Mouse (Mus musculus) hematopoietic stem cell, adult 5-6 weeks (primary cell): ENCODE data around the gene Pgm2. TPM values are rescaled to one million over a fixed set of nuclear protein-coding genes. Genes with fewer than 3 reads are reported as not detected.
A peak's percentile ranks its signal among the peaks of the same experiment; 100 is the strongest.

Experiments
- ATAC-seq, 2 experiments: fragments of 125-278 bp in 1 of 2; replicated peaks in 1 of 2; 2 replicates each; pipeline ENCODE4 v1.8.0; 2016 to 2017; ENCODE audit warnings: inconsistent platforms in 2 of 2, mild to moderate bottlenecking in 2 of 2, moderate number of reproducible peaks in 2 of 2, low read depth in 1 of 2, moderate TSS enrichment in 1 of 2; ENCODE audit not compliant: low FRiP score in 2 of 2, poor library complexity in 2 of 2, severe bottlenecking in 2 of 2, insufficient read depth in 1 of 2, low TSS enrichment in 1 of 2
- total RNA-seq: library from RNA; stranded (forward); fragments of 172-1452, 232-1000 nt; gene quantifications from 2 replicates; pipeline ENCODE4 v1.2.3, GENCODE M21; 2017

Gene Pgm2
- total RNA-seq, 1 experiment from 2014 or later: 33.4 TPM

- no peak for ATAC-seq
Measured at GRCm38 (mm10) chr5:64112360-64112759, 19.6 kb downstream of the Pgm2 start.

- ATAC-seq: no peak
Measured at GRCm38 (mm10) chr5:64114210-64114609, 21.5 kb downstream of the Pgm2 start.

- ATAC-seq: no peak
Measured at GRCm38 (mm10) chr5:64117191-64117590, 24.4 kb downstream of the Pgm2 start.

- no peak for ATAC-seq
Measured at GRCm38 (mm10) chr5:64125783-64126182, 33.0 kb downstream of the Pgm2 start.

- ATAC-seq: no peak
Measured at GRCm38 (mm10) chr5:64131550-64131949, 38.8 kb downstream of the Pgm2 start.

GRCm38 (mm10) chr5:64133901-64134300, 41.2 kb downstream of the Pgm2 start:
- no peak; a peak in 1 of 4 replicates for ATAC-seq

GRCm38 (mm10) chr5:64136325-64136724, 43.6 kb downstream of the Pgm2 start:
- ATAC-seq: peak; percentile 53 to 64; a peak in 2 of 4 replicates

GRCm38 (mm10) chr5:64140202-64140601, 47.5 kb downstream of the Pgm2 start:
- no peak for ATAC-seq

GRCm38 (mm10) chr5:64144315-64144714, 51.6 kb downstream of the Pgm2 start:
- no peak for ATAC-seq

GRCm38 (mm10) chr5:64146384-64147005, 53.7 kb downstream of the Pgm2 start:
- ATAC-seq: no peak

- ATAC-seq: peak; percentile 90 to 91
Measured at GRCm38 (mm10) chr5:64149184-64150127, 56.7 kb downstream of the Pgm2 start.

GRCm38 (mm10) chr5:64153319-64153718, 60.6 kb downstream of the Pgm2 start:
- no peak for ATAC-seq

- ATAC-seq: peak; percentile 47 to 61
Measured at GRCm38 (mm10) chr5:64155861-64156550, 63.3 kb downstream of the Pgm2 start, which contains the start of gene Tbc1d1. Tbc1d1 (plus strand) TSS chr5:64156305.

- no peak for ATAC-seq
Measured at GRCm38 (mm10) chr5:64156579-64156978, 63.8 kb downstream of the Pgm2 start.

GRCm38 (mm10) chr5:64157926-64158325, 65.2 kb downstream of the Pgm2 start:
- ATAC-seq: peak; percentile 17 to 40; a peak in 1 of 4 replicates

- no peak for ATAC-seq
Measured at GRCm38 (mm10) chr5:64158501-64158900, 65.8 kb downstream of the Pgm2 start.

- ATAC-seq: peak in 1 of 2 experiments; percentile 20; a peak in 1 of 4 replicates
Measured at GRCm38 (mm10) chr5:64159065-64159780, 66.5 kb downstream of the Pgm2 start.
